Mouse (Mus musculus): ENCODE data around the gene Bicd1.

Gene Bicd1

DNA sequence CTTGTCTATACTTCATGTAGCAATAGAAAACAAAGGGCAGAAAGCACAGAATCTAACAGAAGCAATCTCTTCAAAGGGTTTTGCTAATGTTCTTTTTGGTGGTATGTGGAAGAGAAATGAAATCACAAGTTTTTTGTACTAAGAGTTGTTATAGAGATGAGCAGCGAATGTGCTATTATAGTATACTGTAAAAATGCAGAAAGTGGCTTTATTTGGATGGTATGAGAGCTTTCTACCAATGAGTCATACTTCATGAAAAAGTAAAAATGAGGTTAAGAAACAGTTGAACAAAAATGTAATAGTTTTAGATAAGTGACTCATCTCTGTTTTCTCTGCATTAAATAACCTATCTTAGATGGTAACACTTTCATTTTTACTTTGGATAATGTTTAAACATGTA is 165.6 kb downstream of the Bicd1 start:
- no peak for DNase-seq

DNA sequence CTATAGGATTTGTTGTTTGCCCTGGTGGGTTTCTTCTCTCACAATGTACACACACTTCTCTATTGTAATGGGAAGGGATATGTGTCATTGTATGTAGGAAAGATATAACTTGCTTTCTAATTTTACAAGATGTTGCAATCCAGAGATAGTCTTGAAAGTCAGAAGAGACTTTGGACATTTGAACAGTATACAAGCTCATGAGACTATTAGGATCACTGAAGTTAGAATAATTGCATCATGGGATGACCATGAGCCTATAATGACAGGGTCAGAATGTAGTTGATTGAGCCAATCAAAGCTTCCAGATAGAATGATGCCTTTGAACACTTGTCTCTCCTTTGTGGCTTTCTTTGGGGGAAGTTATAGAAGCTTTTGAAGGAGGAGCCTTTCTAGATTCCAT is 171.4 kb downstream of the Bicd1 start:
- no peak for DNase-seq

DNA sequence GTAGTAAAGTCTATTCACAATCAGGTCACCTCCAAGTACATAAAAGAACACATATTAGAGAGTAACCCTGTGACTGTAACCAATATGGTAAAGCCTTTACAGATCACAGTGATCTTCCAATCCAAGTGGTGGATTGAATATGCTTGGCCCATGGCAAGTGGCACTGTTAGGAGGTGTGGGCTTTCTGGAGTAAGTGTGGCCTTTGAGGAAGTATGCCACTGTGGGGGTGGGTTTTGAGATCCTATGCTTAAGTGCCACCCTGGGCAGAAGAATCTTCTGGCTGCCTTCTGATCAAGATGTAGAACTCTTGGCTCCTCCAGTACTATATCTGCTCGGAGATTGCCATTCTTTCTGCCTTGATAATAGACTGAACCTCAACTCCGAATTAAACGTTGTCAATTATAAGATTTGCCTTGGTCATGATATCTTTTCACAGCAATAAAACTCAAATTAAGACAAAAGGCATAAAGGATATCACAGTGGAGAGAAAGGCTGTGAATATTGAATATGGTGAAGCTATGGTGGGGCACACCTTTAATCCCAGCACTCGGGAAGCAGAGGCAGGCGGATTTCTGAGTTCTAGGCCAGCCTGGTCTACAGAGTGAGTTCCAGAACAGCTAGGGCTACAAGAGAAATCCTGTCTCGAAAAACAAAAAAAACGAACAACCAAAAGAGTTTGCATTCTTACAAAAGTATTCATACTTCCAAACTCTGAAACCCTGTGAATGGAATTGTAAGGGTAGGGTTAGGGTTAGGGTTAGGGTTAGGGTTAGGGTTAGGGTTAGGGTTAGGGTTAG is 177.2 kb downstream of the Bicd1 start:
- no peak for DNase-seq
